Mouse (Mus musculus): ENCODE results near the gene Inpp5a. TPM values are rescaled to one million over a fixed set of nuclear protein-coding genes. Genes with fewer than 3 reads are reported as not detected.

Inpp5a gene
- 100 to 1,000 TPM; 103 to 105 TPM for total RNA-seq (2021)
- long read RNA-seq, experiment 1, transcript Inpp5a-203 (16 exons, 2,826 nt) = major isoform, 79 of 105 reads
- long read RNA-seq, experiment 1, transcript Inpp5a-201 (16 exons, 2,774 nt) = minor isoform, 5 of 105 reads
- long read RNA-seq, experiment 1, partial matches to known transcripts = 4 of 105 reads
- long read RNA-seq, experiment 1, other reads (novel, unspliced or antisense) = 17 of 105 reads
- long read RNA-seq, experiment 2, transcript Inpp5a-203 (16 exons, 2,826 nt) = major isoform, 178 of 229 reads
- long read RNA-seq, experiment 2, transcript Inpp5a-201 (16 exons, 2,774 nt) = minor isoform, 17 of 229 reads
- long read RNA-seq, experiment 2, partial matches to known transcripts = 11 of 229 reads
- long read RNA-seq, experiment 2, other reads (novel, unspliced or antisense) = 23 of 229 reads

DNA sequence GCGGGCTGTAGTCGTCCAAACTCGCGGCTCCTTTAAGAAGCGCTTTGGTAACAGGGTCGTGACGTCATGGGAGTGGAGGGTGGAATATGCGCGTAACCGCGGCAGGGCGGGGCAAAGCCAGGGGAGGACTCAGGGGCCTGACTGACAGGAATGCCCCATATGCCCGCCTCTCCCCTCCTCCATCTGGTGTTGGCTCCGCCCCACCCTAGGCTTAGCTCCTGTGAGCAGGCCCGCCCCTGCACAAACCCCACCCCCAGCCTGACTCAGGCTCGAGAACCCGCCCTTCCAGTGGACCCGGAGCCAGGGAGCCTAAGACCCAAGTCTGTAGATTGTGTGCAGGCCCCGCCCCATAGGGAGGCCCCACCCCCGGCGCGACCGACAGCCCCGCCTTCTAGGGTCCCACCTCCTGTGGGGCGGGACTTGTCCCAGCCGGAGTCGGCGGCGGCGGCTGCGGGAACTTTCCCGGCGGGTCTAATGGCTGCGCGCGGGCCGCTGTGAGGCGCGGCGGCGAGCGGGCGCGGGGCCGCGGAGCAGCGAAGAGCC, at the start of gene Inpp5a:
Inpp5a (plus strand) TSS at position 440 of the 543 bp plus-strand sequence.
- DNase-seq (ENCODE audit: low spot score in 2 of 2) = peak; percentile 94 to 99

DNA sequence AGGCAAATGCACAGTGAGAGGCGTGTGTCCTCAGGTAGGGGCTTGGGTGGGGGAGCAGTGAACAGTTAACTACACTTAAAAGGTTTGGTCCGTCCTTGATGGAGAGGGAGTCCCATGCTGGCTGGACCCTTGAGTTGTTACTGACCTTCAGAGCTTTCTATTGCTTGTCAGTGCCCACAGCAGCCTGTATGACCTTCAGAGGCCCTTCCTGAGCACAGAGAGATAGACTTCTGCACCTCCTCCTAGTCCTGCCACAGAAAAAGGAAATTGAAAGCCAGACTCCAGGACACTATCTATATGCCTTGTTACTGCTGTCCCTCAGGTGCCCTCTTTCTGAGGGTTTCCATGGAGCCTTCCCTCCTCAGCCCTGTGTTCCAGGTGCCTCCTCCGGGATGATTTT, 49.7 kb upstream of the Inpp5a start:
- DNase-seq (ENCODE audit: low spot score in 2 of 2) = no peak

DNA sequence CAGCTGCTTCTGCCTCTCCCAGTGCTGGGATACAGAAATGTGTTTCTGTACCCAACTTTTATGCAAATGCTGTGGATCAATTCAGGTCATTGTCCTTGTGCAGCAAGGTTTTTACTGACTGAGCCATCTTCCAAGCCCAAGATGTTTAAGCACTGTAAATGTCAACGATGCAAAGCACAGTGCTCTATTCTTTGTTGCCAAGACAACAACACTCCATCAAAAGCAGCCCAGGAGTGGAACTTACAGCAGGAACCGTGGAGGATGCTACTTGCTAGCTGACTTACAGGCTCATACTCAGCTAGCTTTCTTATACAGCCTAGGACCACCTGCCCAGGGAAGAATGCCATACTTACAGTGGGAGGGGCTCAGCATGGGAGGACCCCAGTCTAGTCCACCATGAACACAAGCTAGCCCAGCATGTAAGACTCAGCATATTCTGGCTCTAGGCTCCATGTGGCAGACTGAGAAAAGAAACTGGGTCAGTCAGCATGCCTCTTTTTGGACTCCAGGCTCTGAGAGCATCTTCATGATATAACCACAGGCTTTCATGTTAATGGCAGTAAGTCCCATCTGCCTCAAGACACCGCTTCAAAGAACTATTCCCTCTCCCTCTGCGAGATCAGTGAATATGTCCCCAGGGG, 47.8 kb upstream of the Inpp5a start:
- no peak for DNase-seq (ENCODE audit: low spot score in 2 of 2)

DNA sequence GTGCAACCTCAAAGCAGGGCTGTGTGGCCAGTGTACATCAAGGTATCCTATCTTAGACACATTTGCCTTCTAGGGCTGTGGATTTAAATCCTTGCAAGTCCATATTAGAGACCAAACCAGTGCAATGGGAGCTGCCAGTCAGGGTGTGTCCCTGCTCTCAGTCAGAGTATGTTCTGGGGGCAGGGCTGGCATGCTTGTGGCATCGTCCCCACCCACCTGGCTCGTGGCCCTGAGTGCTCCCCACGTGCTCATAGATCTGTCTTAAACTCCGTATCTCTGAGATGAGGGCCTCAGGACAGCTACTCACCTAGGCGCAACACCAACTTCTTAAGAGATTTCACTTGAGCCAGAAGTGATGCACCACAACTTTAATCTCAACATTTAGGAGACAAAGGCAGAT, 46.1 kb upstream of the Inpp5a start:
- no peak for DNase-seq (ENCODE audit: low spot score in 2 of 2)

DNA sequence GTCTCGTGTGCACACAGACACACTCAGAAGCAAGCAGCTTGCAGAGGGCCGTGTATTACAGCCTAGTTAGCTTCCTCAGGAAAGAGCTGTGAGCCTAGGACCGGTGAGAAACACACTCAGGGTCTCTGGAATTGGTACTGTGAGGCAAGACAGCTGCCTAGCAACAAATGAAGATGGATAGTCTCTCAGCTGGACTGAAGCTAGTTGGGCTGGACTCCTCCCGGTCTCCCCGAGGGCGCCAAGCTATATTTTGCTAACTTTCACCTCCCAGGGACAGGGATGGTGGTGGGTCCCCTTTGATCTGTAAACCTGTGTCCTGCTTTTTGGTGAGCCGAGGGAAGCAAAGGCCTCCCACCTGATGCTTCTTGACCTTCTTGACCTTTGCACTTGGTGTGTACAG, 41.9 kb upstream of the Inpp5a start:
- no peak for DNase-seq (ENCODE audit: low spot score in 2 of 2)

GRCm38 (mm10) chr7:139350606-139351005, 38.3 kb upstream of the Inpp5a start:
- DNase-seq (ENCODE audit: low spot score in 2 of 2) = no peak

GRCm38 (mm10) chr7:139354370-139355139, 34.4 kb upstream of the Inpp5a start:
- no peak for DNase-seq (ENCODE audit: low spot score in 2 of 2)

DNA sequence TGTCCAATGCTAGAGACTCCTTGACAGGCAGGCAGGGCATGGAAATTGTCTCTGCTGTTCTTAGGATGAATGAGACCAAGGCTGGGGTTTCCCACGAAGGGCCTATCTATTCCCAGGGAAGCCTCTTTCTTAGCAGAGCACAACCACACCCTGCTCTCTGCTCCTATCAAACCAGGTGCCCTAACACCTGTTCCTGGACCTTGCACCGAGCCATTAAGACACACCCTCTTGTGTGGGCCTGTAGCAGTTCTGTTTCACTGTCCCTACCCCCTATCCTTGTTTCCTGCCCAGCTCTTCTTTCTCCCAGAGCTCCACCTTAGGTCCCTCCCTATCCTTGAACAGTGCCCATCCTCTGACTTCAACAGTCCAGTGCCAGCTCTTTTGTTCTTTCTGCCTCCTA, 31.9 kb upstream of the Inpp5a start:
- DNase-seq (ENCODE audit: low spot score in 2 of 2) = no peak

DNA sequence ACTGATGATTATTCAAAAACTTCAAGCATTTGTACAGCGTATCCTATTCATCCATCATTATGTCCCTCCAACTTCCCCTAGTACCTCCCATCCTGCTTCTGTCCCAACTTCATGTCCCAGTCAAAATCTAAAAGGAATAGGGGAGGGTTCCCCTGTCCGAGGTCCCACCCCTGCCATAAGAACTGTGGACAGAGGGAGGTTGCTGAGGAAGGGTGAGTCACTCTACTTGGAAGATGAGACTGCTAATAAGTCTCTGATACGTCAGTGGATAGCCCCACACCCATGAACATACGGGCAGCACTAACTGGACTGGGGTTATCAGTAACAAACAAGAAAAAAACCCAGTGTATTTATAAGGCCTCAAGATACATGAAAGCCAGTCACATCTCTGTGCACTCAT, 29.0 kb upstream of the Inpp5a start:
- no peak for DNase-seq (ENCODE audit: low spot score in 2 of 2)

- DNase-seq (ENCODE audit: low spot score in 2 of 2) = no peak
Measured at GRCm38 (mm10) chr7:139360890-139361559, 27.9 kb upstream of the Inpp5a start.

- DNase-seq (ENCODE audit: low spot score in 2 of 2) = no peak
Measured at GRCm38 (mm10) chr7:139361799-139362198, 27.1 kb upstream of the Inpp5a start.

- no peak for DNase-seq (ENCODE audit: low spot score in 2 of 2)
Measured at GRCm38 (mm10) chr7:139362514-139362913, 26.4 kb upstream of the Inpp5a start.

- DNase-seq (ENCODE audit: low spot score in 2 of 2) = no peak
Measured at GRCm38 (mm10) chr7:139363281-139364004, 25.5 kb upstream of the Inpp5a start.

GRCm38 (mm10) chr7:139364005-139364557, 24.8 kb upstream of the Inpp5a start:
- peak; percentile 35 to 65 for DNase-seq (ENCODE audit: low spot score in 2 of 2)

- DNase-seq (ENCODE audit: low spot score in 2 of 2) = no peak
Measured at GRCm38 (mm10) chr7:139364936-139365830, 23.7 kb upstream of the Inpp5a start.

DNA sequence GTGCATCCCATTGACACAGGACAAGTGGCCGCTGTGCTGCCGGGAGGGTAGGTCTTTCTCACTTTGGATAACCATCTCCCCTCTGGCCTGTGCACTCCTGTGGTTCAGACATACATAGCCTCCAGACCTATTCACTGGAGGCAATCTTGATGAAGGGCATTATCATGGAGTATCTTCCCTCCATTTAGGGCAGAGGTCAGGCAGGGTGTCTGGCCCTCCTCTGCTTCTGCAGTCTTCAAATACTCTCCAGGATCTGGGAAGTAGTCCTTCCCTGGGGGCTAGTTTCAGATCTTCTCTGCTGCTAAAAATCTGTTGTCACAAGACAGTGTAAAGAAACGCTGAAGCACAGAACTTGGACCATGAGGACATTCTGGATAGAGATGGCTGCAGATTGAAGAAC, 22.8 kb upstream of the Inpp5a start:
- no peak for DNase-seq (ENCODE audit: low spot score in 2 of 2)

DNA sequence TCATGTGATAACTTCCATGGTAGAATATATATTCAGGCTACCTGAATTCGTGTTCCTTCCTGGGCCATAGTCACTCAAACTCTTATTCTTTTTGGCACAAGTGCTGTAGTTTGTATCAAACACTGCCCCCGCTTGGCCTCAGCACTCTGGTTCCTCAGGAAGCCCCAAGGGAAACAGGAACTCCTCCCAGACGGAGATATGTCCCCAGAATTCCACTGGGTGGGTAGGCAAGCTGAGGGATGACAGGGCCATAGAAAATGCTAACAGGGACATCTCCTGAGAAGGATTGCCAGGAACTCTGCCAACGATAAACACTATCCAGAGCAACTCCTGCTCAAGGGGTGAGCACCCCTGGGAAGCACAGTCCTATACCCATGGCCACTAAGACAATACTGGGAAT, 22.4 kb upstream of the Inpp5a start:
- DNase-seq (ENCODE audit: low spot score in 2 of 2) = no peak

DNA sequence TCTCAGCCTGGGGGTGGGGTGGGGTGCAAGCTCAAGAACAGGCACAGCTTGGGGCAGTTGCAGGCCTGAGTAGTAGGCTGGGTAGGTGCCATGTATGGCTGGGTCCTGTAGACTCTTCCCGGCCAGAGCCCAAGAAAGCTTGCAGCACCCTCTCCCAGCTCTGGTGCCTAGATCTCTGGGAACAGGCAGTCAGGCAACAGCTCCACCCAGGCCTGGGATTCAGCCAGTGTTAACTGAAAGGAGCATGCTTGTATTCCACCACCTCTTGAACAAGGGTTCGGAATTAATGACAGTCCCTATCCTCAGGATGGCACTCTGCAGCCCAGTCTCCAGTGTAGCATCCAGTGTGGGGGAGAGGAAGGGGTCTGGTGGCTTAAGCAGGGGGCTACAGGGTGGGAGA, 20.7 kb upstream of the Inpp5a start:
- no peak for DNase-seq (ENCODE audit: low spot score in 2 of 2)

Data from adrenal gland, postnatal 4 days (tissue).